Mouse (Mus musculus) CH12.LX (cell line): ENCODE measurements at regions not wholly inside any gene's neighbourhood (a gene's known extent, or its start where the extent isn't known, plus 50 kb on each side); places are given as distances from the start of the nearest gene placed in this dataset.

Source experiments
- DNase-seq: peaks from one replicate; pipeline ENCODE4 v3.0.0-alpha.2; 2013; ENCODE audit errors: extremely low read depth
- H3K27ac ChIP-seq: 2 replicates; pipeline ENCODE4 v1.5.1; 2012; ENCODE audit warnings: low read depth, mild to moderate bottlenecking, control low read depth, moderate library complexity; ENCODE audit not compliant: insufficient read depth
- H3K27me3 ChIP-seq: replicated peaks from 2 replicates; pipeline ENCODE3; 2012; ENCODE audit warnings: inconsistent platforms
- H3K36me3 ChIP-seq, 2 experiments: replicated peaks in 1 of 2; 2 replicates each; pipeline versions ENCODE3 to v1.6.1; 2012; ENCODE audit warnings: inconsistent platforms in 1 of 2, low read length in 1 of 2, mild to moderate bottlenecking in 1 of 2, mixed read lengths in 1 of 2, moderate library complexity in 1 of 2; ENCODE audit not compliant: control insufficient read depth in 1 of 2, insufficient read depth in 1 of 2
- H3K4me1 ChIP-seq, 2 experiments: 2 replicates each; pipeline ENCODE4 v1.6.1; 2012; ENCODE audit warnings: inconsistent platforms in 1 of 2, moderate library complexity in 1 of 2; ENCODE audit not compliant: insufficient read depth in 2 of 2, control insufficient read depth in 1 of 2
- H3K4me2 ChIP-seq: 2 replicates; pipeline ENCODE4 v1.6.1; 2012; ENCODE audit warnings: low read depth, mild to moderate bottlenecking, control low read depth; ENCODE audit not compliant: poor library complexity, insufficient read depth, severe bottlenecking
- H3K4me3 ChIP-seq, 3 experiments: fragments of 150-350 bp in 1 of 3; sonication (generic) in 1 of 3; replicated peaks in 1 of 3; 2 replicates each; pipeline versions ENCODE3 to v1.5.1; 2011 to 2012; ENCODE audit warnings: low read depth in 2 of 3, low read length in 2 of 3, mild to moderate bottlenecking in 2 of 3, moderate library complexity in 2 of 3, control low read depth in 1 of 3, improper control_type of control experiment in 1 of 3, inconsistent platforms in 1 of 3, mixed read lengths in 1 of 3; ENCODE audit not compliant: poor library complexity in 1 of 3
- H3K79me2 ChIP-seq: replicated peaks from 2 replicates; pipeline ENCODE4 v1.6.1; 2012; ENCODE audit warnings: mild to moderate bottlenecking, moderate library complexity; ENCODE audit not compliant: control insufficient read depth, poor library complexity, insufficient read depth, severe bottlenecking; ENCODE audit errors: extremely low read depth
- H3K9ac ChIP-seq: 2 replicates; pipeline ENCODE4 v1.6.1; 2012; ENCODE audit warnings: low read depth, mild to moderate bottlenecking, control low read depth, moderate library complexity; ENCODE audit not compliant: insufficient read depth
- H3K9me3 ChIP-seq: replicated peaks from 2 replicates; pipeline ENCODE3; 2012; ENCODE audit warnings: low read length, inconsistent platforms, mixed read lengths
- BHLHE40 ChIP-seq: IDR thresholded peaks from 2 replicates; pipeline ENCODE4 v1.6.1; 2011; ENCODE audit warnings: mild to moderate bottlenecking, low read depth, low read length, improper control_type of control experiment
- CHD1 ChIP-seq: IDR thresholded peaks from 2 replicates; pipeline ENCODE4 v1.6.1; 2012; ENCODE audit warnings: low read depth, low read length, improper control_type of control experiment, inconsistent platforms
- CHD2 ChIP-seq: IDR thresholded peaks from 2 replicates; pipeline ENCODE4 v1.6.1; 2011; ENCODE audit warnings: low read length, improper control_type of control experiment
- CTCF ChIP-seq, 2 experiments: IDR thresholded peaks in 1 of 2; conservative IDR thresholded peaks in 1 of 2; 2 replicates each; pipeline ENCODE4 v1.5.1; 2011 to 2012; ENCODE audit warnings: low read depth in 2 of 2, low read length in 2 of 2, improper control_type of control experiment in 1 of 2, inconsistent platforms in 1 of 2, mild to moderate bottlenecking in 1 of 2, moderate library complexity in 1 of 2
- E2F4 ChIP-seq: IDR thresholded peaks from 2 replicates; pipeline ENCODE4 v1.6.1; 2011; ENCODE audit warnings: low read depth, low read length, improper control_type of control experiment; ENCODE audit not compliant: insufficient replicate concordance
- ELF1 ChIP-seq: IDR thresholded peaks from 2 replicates; pipeline ENCODE4 v1.6.1; 2014; ENCODE audit warnings: low read depth, mild to moderate bottlenecking, inconsistent platforms, low read length, improper control_type of control experiment
- EP300 ChIP-seq: IDR thresholded peaks from 2 replicates; pipeline ENCODE4 v1.6.1; 2011; ENCODE audit warnings: low read length, improper control_type of control experiment
- ETS1 ChIP-seq: conservative IDR thresholded peaks from 2 replicates; pipeline ENCODE4 v1.6.1; 2012; ENCODE audit warnings: low read depth, mild to moderate bottlenecking, inconsistent platforms, low read length, improper control_type of control experiment, moderate library complexity
- GABPA ChIP-seq: IDR thresholded peaks from 2 replicates; pipeline ENCODE4 v1.6.1; 2012; ENCODE audit warnings: low read depth, low read length, improper control_type of control experiment, inconsistent platforms; ENCODE audit not compliant: insufficient replicate concordance
- HCFC1 ChIP-seq: IDR thresholded peaks from 2 replicates; pipeline ENCODE4 v1.6.1; 2012; ENCODE audit warnings: low read depth, mild to moderate bottlenecking, inconsistent platforms, low read length, improper control_type of control experiment
- IRF4 ChIP-seq: IDR thresholded peaks from 2 replicates; pipeline ENCODE4 v1.6.1; 2014; ENCODE audit warnings: low read depth, mild to moderate bottlenecking, inconsistent platforms, low read length, improper control_type of control experiment
- JUN ChIP-seq: IDR thresholded peaks from 2 replicates; pipeline ENCODE4 v1.6.1; 2011; ENCODE audit warnings: low read depth, mild to moderate bottlenecking, low read length, improper control_type of control experiment, moderate library complexity; ENCODE audit not compliant: insufficient read depth
- JUND ChIP-seq: conservative IDR thresholded peaks from 2 replicates; pipeline ENCODE4 v1.6.1; 2011; ENCODE audit warnings: low read depth, low read length, improper control_type of control experiment
- KAT2A ChIP-seq: IDR thresholded peaks from 2 replicates; pipeline ENCODE4 v1.6.1; 2012; ENCODE audit warnings: low read length, improper control_type of control experiment, inconsistent platforms; ENCODE audit not compliant: insufficient replicate concordance
- MAFK ChIP-seq: IDR thresholded peaks from 2 replicates; pipeline ENCODE4 v1.6.1; 2011; ENCODE audit warnings: low read length, improper control_type of control experiment; ENCODE audit not compliant: insufficient replicate concordance
- MAX ChIP-seq: IDR thresholded peaks from 2 replicates; pipeline ENCODE4 v1.6.1; 2011; ENCODE audit warnings: low read length, improper control_type of control experiment
- MAZ ChIP-seq: IDR thresholded peaks from 2 replicates; pipeline ENCODE4 v1.6.1; 2012; ENCODE audit warnings: low read depth, mild to moderate bottlenecking, inconsistent platforms, low read length, improper control_type of control experiment, moderate library complexity
- MEF2A ChIP-seq: IDR thresholded peaks from 2 replicates; pipeline ENCODE4 v1.6.1; 2014; ENCODE audit warnings: low read depth, mild to moderate bottlenecking, inconsistent platforms, low read length, improper control_type of control experiment, borderline replicate concordance
- MXI1 ChIP-seq: IDR thresholded peaks from 2 replicates; pipeline ENCODE4 v1.6.1; 2011; ENCODE audit warnings: mild to moderate bottlenecking, low read depth, low read length, improper control_type of control experiment
- MYC ChIP-seq: IDR thresholded peaks from 2 replicates; pipeline ENCODE4 v1.6.1; 2011; ENCODE audit warnings: low read depth, mild to moderate bottlenecking, improper control_type of control experiment, low read length
- NELFE ChIP-seq: IDR thresholded peaks from 2 replicates; pipeline ENCODE4 v1.6.1; 2011; ENCODE audit warnings: low read depth, low read length, improper control_type of control experiment
- NRF1 ChIP-seq: IDR thresholded peaks from 2 replicates; pipeline ENCODE4 v1.6.1; 2014; ENCODE audit warnings: low read depth, mild to moderate bottlenecking, inconsistent platforms, low read length, improper control_type of control experiment, moderate library complexity
- PAX5 ChIP-seq: IDR thresholded peaks from 2 replicates; pipeline ENCODE4 v1.6.1; 2012; ENCODE audit warnings: low read length, inconsistent platforms, mixed read lengths
- POLR2A ChIP-seq: IDR thresholded peaks from 2 replicates; pipeline ENCODE4 v1.6.1; 2011; ENCODE audit warnings: low read depth, mild to moderate bottlenecking, improper control_type of control experiment, low read length
- POLR2AphosphoS2 ChIP-seq: IDR thresholded peaks from 2 replicates; pipeline ENCODE4 v1.6.1; 2011; ENCODE audit warnings: low read depth, low read length, improper control_type of control experiment
- RAD21 ChIP-seq: IDR thresholded peaks from 2 replicates; pipeline ENCODE4 v1.6.1; 2011; ENCODE audit warnings: low read depth, mild to moderate bottlenecking, low read length, improper control_type of control experiment, moderate library complexity
- RCOR1 ChIP-seq: conservative IDR thresholded peaks from 2 replicates; pipeline ENCODE4 v1.6.1; 2012; ENCODE audit warnings: low read depth, mild to moderate bottlenecking, inconsistent platforms, low read length, improper control_type of control experiment
- SIN3A ChIP-seq: IDR thresholded peaks from 2 replicates; pipeline ENCODE4 v1.6.1; 2012; ENCODE audit warnings: low read length, improper control_type of control experiment, inconsistent platforms
- SMC3 ChIP-seq: IDR thresholded peaks from 2 replicates; pipeline ENCODE4 v1.6.1; 2011; ENCODE audit warnings: low read depth, low read length, improper control_type of control experiment
- TBP ChIP-seq: conservative IDR thresholded peaks from 2 replicates; pipeline ENCODE4 v1.6.1; 2011; ENCODE audit warnings: low read depth, low read length, improper control_type of control experiment
- TCF12 ChIP-seq: IDR thresholded peaks from 2 replicates; pipeline ENCODE4 v1.6.1; 2014; ENCODE audit warnings: low read depth, mild to moderate bottlenecking, inconsistent platforms, low read length, improper control_type of control experiment
- UBTF ChIP-seq: IDR thresholded peaks from 2 replicates; pipeline ENCODE4 v1.6.1; 2012; ENCODE audit warnings: low read depth, mild to moderate bottlenecking, inconsistent platforms, low read length, improper control_type of control experiment, moderate library complexity
- USF1 ChIP-seq: IDR thresholded peaks from 2 replicates; pipeline ENCODE4 v1.6.1; 2014; ENCODE audit warnings: low read depth, mild to moderate bottlenecking, inconsistent platforms, low read length, improper control_type of control experiment
- USF2 ChIP-seq: conservative IDR thresholded peaks from 2 replicates; pipeline ENCODE4 v1.6.1; 2011; ENCODE audit warnings: low read depth, low read length, improper control_type of control experiment
- ZC3H11A ChIP-seq: IDR thresholded peaks from 2 replicates; pipeline ENCODE4 v1.6.1; 2012; ENCODE audit warnings: low read depth, mild to moderate bottlenecking, inconsistent platforms, low read length, improper control_type of control experiment
- ZKSCAN1 ChIP-seq: IDR thresholded peaks from 2 replicates; pipeline ENCODE4 v1.6.1; 2012; ENCODE audit warnings: low read depth, inconsistent platforms, low read length, improper control_type of control experiment, borderline replicate concordance
- ZMIZ1 ChIP-seq: IDR thresholded peaks from 2 replicates; pipeline ENCODE4 v1.6.1; 2012; ENCODE audit warnings: low read depth, mild to moderate bottlenecking, inconsistent platforms, low read length, improper control_type of control experiment
- ZNF384 ChIP-seq: IDR thresholded peaks from 2 replicates; pipeline ENCODE4 v1.6.1; 2012; ENCODE audit warnings: low read depth, low read length, improper control_type of control experiment, inconsistent platforms
- dilution Hi-C: fragments of 300-500 bp; cut with MboI; formaldehyde crosslinking; loops from 2 replicates; pipeline ENCODE4 v1.14.3; 2020; ENCODE audit warnings: low sequenced_read_pairs; ENCODE audit not compliant: extremely low pct_unique_long_range_greater_than_20kb, extremely low pct_ligation_motif_present
- in situ Hi-C: fragments of 300-500 bp; cut with MboI; formaldehyde crosslinking; loops from 3 replicates; pipeline ENCODE4 v1.14.3; 2019; ENCODE audit warnings: low sequenced_read_pairs, low pct_ligation_motif_present, low pct_unique_long_range_greater_than_20kb, mixed read lengths

DNA sequence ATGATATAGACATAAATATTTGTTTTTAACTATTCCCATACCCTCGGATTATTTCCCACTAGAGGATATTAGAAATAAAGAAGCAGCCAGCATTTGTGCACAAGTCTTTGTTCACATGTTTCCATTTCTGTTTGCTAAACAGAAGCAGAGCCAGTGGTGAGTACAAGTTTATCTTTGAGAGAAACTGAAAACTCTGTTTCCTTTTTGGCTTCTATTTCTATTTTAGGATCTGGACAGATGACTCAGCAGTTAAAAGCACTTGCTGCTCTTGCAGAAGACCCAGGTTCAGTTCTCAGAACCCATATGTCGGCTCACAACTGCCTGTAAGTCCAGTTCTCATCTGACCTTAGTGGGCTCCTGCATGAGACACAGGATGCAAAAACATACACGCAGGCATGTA is 141.0 kb downstream of the Tmem17 start:
- H3K4me1 ChIP-seq, result peaks cover 12 to 59% of the 10 kb centered on the region in 2 experiments
- no peaks in the 10 kb centered on the region for H3K27me3 ChIP-seq
- H3K4me3 ChIP-seq, result no peak overlapping the region
- H3K79me2 ChIP-seq, result no peaks in the 10 kb centered on the region
- H3K9me3 ChIP-seq, result no peaks in the 10 kb centered on the region
- H3K4me2 ChIP-seq, result peak overlapping the region; percentile 65
- in situ Hi-C loops (no loop called here), dilution Hi-C loops (no loop called here)
- H3K36me3 ChIP-seq, result no peaks in the 10 kb centered on the region
- no peak overlapping the region for H3K9ac ChIP-seq
- H3K27ac ChIP-seq, result no peak overlapping the region
- peak; percentile 66 for DNase-seq
- TF ChIP-seq POLR2A (no peak), TBP (0 out of 2 replicates have a peak, but pooled peaks have one; percentile 15), ZKSCAN1 (no peak), RCOR1 (peak; percentile 79; the same call in 1 of the 2 replicates), ETS1 (peak; percentile 95), NRF1 (no peak), HCFC1 (no peak), SMC3 (0 out of 2 replicates have a peak, but pooled peaks have one; percentile 5), KAT2A (no peak), PAX5 (no peak), MAX (peak; percentile 56), MYC (peak; percentile 72; the same call in 1 of the 2 replicates), EP300 (peak; percentile 92), E2F4 (no peak), MAFK (peak; percentile 99), MXI1 (no peak), TCF12 (peak; percentile 61; the same call in 1 of the 2 replicates), JUN (peak; percentile 87), MAZ (no peak), ELF1 (no peak), USF2 (no peak), USF1 (no peak), BHLHE40 (peak; percentile 77), ZNF384 (no peak), CTCF (conservative IDR thresholded peaks at IDR 0.05 in 1 of 2, IDR thresholded peaks at IDR 0.05 in 1 of 2; ENCODE audit: low read depth in 2 of 2, low read length in 2 of 2) (no peak), MEF2A (peak; percentile 100), CHD2 (no peak; the same call in 1 of the 2 replicates), GABPA (no peak), NELFE (no peak), CHD1 (no peak), ZMIZ1 (no peak), IRF4 (peak; percentile 92), RAD21 (peak; percentile 5; the same call in 1 of the 2 replicates), SIN3A (peak; percentile 63), UBTF (no peak), ZC3H11A (no peak), POLR2AphosphoS2 (no peak), JUND (peak; percentile 91)
